Mouse (Mus musculus) liver, postnatal 0 days (tissue): ENCODE results near the gene Hoxd11.

Source experiments
- CTCF ChIP-seq: sonication (generic); IDR thresholded peaks from 2 replicates; pipeline ENCODE4 v1.5.1; 2016; ENCODE audit warnings: antibody characterized with exemption, low read depth
- EP300 ChIP-seq: IDR thresholded peaks from 2 replicates; pipeline ENCODE4 v1.6.1; 2016; ENCODE audit warnings: antibody characterized with exemption, low read depth, mild to moderate bottlenecking

DNA sequence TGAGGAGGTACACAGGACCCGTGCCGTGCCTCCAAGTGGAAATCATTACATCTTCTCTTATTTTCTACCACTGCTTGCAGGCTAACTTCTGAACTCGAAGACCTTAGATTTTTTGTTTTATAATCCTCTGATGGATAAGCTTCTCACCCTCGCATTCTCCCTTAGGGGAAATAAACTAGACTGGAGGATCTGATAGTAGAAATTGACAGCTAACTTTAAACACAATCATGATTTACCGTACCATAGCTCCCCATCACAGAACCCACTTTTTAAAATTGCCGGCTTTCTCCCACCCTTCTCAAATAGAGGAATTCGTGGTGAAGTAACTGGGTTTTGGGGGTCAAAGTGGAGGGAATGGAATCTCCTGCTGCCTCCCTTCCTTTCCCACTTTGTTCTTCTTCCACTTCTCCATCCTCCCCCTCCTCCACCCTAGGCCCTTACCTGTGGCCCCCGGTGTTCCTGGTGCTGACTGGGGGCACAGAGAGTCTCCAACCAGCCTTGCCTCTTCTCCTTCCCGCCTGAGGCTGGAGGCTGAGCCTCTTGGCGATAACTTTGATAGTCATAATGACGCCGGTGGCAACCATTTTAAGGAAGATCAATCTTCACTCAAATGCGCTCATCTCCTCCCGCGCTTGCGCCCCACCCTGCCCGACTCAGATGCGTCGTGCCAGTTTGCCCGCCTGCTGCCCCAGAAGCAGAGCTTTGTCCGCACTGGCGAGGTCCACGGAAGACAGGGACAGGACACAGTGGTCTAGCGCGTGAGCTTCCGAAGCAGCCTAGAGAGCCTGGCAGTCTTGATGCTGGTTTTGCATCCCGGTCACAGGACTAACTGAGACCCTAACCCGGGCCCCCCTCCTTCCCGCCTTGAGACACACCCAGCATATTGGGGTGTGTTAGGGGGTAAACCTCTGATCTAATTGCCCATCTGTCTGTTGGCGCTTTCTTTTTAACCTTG lies 18.7 kb upstream of the Hoxd11 start:
- no peak for TF ChIP-seq EP300
- TF ChIP-seq CTCF: no peak
